Mouse (Mus musculus) stomach, embryonic 14.5 days (tissue): ENCODE results near the gene Ccdc159. TPM values are rescaled to one million over a fixed set of nuclear protein-coding genes. Genes with fewer than 3 reads are reported as not detected.

Source experiments
- ATAC-seq: fragments of 200-750 bp; cut with Nextera tagmentation; 2 replicates; pipeline ENCODE4 v1.8.0; 2017; ENCODE audit warnings: low read depth, moderate TSS enrichment; ENCODE audit not compliant: insufficient number of reproducible peaks, insufficient read depth, low FRiP score
- H3K27ac ChIP-seq: fragments of 300-500 bp; sonication (generic); 2 replicates; pipeline ENCODE4 v1.5.1; 2014; ENCODE audit warnings: mild to moderate bottlenecking, low read length, moderate library complexity, mixed read lengths
- H3K27me3 ChIP-seq: fragments of 300-500 bp; sonication (generic); 2 replicates; pipeline ENCODE4 v1.6.1; 2014; ENCODE audit warnings: low read length, control low read depth, mixed read lengths; ENCODE audit not compliant: control insufficient read depth, insufficient read depth
- H3K36me3 ChIP-seq: fragments of 300-500 bp; sonication (generic); 2 replicates; pipeline ENCODE4 v1.6.1; 2014; ENCODE audit warnings: mild to moderate bottlenecking, control low read depth, low read length, moderate library complexity, mixed read lengths; ENCODE audit not compliant: control insufficient read depth, insufficient read depth
- H3K4me1 ChIP-seq: fragments of 300-500 bp; sonication (generic); 2 replicates; pipeline ENCODE4 v1.6.1; 2014; ENCODE audit warnings: low read length, control low read depth, mixed read lengths; ENCODE audit not compliant: control insufficient read depth, insufficient read depth
- H3K4me2 ChIP-seq: fragments of 300-500 bp; sonication (generic); replicated peaks from 2 replicates; pipeline ENCODE4 v1.6.1; 2014; ENCODE audit warnings: low read depth, low read length, control low read depth
- H3K4me3 ChIP-seq: fragments of 300-500 bp; sonication (generic); 2 replicates; pipeline ENCODE4 v1.5.1; 2014; ENCODE audit warnings: low read depth, low read length, control low read depth
- H3K9ac ChIP-seq: fragments of 300-500 bp; sonication (generic); replicated peaks from 2 replicates; pipeline ENCODE4 v1.6.1; 2014; ENCODE audit warnings: low read depth, mild to moderate bottlenecking, control low read depth, low read length, moderate library complexity, mixed read lengths
- H3K9me3 ChIP-seq: fragments of 300-500 bp; sonication (generic); 2 replicates; pipeline ENCODE4 v1.6.1; 2016; ENCODE audit warnings: low read depth, low read length, control low read depth; ENCODE audit not compliant: control insufficient read depth
- WGBS: fragments of 180-500 bp; shearing (Covaris S2); extraction: QIAGEN DNeasy Blood & Tissue Kit; methylation state at CpG from one replicate; pipeline ENCODE4 v1.1.7; 2014; 5-methylcytosine and 5-hydroxymethylcytosine counted together
- polyA plus RNA-seq: library from polyadenylated mRNA; unstranded; fragments of >200 nt; fragmentation: Nextera tagmentation; extraction: Ambion mirVana; gene quantifications from 2 replicates; pipeline ENCODE4 v1.2.1, GENCODE M21; 2014

Gene Ccdc159
- polyA plus RNA-seq, 1 experiment from 2014 or later, result 6.3 TPM

DNA sequence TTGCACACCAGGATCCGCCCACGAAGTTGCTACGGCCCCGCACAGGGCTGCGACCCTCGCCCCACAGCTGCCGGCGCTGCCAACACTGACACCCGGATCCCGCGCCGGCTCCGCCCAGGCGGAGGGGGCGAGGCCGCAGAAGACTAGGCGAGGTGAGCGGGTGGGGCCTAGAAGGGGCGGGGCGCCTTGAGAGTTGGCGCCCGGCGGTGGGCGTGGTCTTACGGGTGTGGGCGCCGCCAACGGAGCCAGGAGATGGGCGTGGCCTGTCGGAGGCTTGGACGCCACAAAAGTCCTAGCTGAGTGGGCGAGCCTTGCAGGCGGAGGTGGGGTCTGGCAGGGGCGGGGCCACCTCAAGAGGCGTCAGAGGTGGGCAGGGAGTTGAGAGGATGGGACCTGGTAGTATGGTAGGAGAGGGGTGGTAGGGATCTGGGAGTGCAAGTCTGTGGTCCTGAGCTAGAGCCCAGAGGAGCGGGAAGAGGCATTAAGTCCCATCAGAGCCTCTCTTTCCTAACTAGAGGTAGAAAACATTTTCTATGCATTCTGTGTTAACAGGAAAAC is 9.2 kb upstream of the Ccdc159 start, which contains the start of gene Rab3d:
Gene Rab3d, minus strand, starts transcription at position 158 of the 558 bp plus-strand sequence.
- peak; percentile 94 for ATAC-seq
- peak within 1 kb of the TSS; percentile 64 for H3K9ac ChIP-seq
- under 1% methylated on average over 36 of the region's 36 CpGs for WGBS

DNA sequence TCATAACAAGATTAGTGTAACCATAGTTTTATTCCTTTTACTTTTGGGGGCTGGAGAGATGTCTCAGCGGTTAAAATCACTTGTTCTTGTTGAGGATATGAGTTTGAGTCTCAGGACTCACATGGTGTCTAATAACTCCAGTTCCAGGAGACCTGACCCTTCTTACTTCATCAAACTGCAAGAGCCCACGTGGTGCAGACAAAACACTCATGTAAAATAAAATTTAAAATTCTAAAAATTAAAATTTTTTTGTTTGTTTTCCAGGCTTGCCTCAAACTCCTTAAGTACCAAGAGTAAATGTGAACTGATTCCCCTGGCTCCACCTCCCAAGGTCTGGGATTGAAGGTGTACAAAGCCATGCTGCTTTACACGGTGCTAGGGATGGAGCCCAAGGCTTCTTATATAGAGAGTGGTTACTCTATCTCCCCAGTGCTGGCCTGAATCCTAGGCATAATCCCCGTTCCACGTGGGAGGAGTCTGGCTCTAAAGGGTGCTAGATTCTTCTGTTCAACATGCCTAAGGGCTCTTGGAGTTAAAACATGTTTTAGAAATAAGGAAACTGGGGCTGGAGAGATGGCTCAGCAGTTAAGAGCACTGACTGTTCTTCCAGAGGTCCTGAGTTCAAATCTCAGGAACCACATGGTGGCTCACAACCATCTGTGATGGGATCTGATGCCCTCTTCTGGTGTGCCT is 8.4 kb upstream of the Ccdc159 start:
- no peak overlapping the region for H3K9ac ChIP-seq
- H3K4me3 ChIP-seq, result peak overlapping the region; percentile 72
- H3K27ac ChIP-seq, result no peak overlapping the region
- H3K36me3 ChIP-seq, result no peaks in the 10 kb centered on the region
- H3K4me2 ChIP-seq, result peak overlapping the region; percentile 94
- H3K9me3 ChIP-seq, result no peaks in the 10 kb centered on the region
- no peak for ATAC-seq
- WGBS, result 23% methylated on average over 5 of the region's 5 CpGs
- H3K4me1 ChIP-seq, result peaks cover 10% of the 10 kb centered on the region; the same call in 1 of the 2 replicates
- H3K27me3 ChIP-seq, result no peaks in the 10 kb centered on the region

More for the DNA sequence above, 9.2 kb upstream of the Ccdc159 start, which contains the start of gene Rab3d:
- Histone ChIP-seq H3K36me3 (no peaks in the 10 kb centered on the region), H3K4me1 (peaks cover 7% of the 10 kb centered on the region; the same call in 1 of the 2 replicates), H3K4me2 (peak within 1 kb of the TSS; percentile 94), H3K27me3 (no peaks in the 10 kb centered on the region), H3K27ac (peak within 1 kb of the TSS; percentile 74), H3K9me3 (no peaks in the 10 kb centered on the region), H3K4me3 (peak within 1 kb of the TSS; percentile 72)

DNA sequence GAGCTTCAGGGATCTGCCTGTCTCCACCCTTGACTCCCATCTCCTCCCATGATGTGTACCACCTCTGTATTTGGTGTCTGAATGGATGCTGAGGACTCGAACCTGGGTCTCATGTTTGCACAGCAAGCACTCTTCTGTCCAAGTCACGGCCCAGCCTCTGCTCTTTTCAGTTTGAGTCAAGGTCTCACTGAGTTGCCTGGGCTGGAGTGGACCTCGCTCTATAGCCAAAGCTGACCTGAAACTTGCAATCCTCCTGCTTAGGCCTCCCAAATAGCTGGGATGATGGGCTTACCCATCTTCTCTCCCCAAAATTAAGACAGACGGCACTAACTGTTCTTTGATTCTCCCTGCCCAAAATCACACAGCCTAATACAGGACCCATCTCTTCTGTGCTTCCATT is 4.2 kb upstream of the Ccdc159 start:
- Histone ChIP-seq H3K4me2 (no peak overlapping the region), H3K4me3 (no peak overlapping the region), H3K9ac (no peak overlapping the region), H3K4me1 (peaks cover 15% of the 10 kb centered on the region; the same call in 1 of the 2 replicates), H3K36me3 (no peaks in the 10 kb centered on the region), H3K9me3 (no peaks in the 10 kb centered on the region), H3K27me3 (no peaks in the 10 kb centered on the region), H3K27ac (no peak overlapping the region)
- WGBS, result 88% methylated on average over 4 of the region's 4 CpGs
- no peak for ATAC-seq

DNA sequence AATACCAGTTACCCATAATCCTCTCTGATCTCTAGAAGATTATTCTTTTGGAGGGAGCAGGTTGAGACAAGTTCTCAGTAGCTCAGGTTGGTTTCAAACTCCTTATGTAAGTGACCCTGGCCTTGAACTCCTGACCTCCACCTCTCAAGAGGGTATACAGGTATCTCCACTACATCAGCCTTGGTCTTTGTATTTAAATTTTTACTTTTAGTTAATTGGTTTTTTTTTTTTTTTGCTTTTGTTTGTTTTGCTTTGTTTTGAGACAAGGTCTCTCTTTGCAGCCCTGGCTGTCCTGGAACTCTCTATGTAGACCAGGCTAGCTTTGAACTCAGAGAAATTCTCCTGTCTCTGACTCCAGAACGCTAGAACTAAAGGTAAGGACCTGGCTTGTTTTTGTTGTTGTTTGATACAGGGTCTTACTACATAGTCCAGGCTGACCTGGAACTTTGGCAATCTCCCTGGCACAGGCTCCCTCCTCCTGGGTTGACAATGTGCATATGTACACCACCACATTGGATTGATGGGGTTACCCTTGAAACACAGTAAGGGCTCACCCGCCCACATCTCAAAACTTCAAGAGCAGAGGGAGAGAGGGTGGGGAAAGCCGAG is 3.7 kb upstream of the Ccdc159 start:
- Histone ChIP-seq H3K4me1 (peaks cover 15% of the 10 kb centered on the region; the same call in 1 of the 2 replicates), H3K36me3 (no peaks in the 10 kb centered on the region), H3K4me2 (no peak overlapping the region), H3K27ac (peak overlapping the region; percentile 45), H3K27me3 (no peaks in the 10 kb centered on the region), H3K9ac (no peak overlapping the region), H3K9me3 (no peaks in the 10 kb centered on the region), H3K4me3 (no peak overlapping the region)
- WGBS, result 47% methylated on average over 3 of the region's 3 CpGs
- ATAC-seq, result no peak; the same call in 1 of the 2 replicates

DNA sequence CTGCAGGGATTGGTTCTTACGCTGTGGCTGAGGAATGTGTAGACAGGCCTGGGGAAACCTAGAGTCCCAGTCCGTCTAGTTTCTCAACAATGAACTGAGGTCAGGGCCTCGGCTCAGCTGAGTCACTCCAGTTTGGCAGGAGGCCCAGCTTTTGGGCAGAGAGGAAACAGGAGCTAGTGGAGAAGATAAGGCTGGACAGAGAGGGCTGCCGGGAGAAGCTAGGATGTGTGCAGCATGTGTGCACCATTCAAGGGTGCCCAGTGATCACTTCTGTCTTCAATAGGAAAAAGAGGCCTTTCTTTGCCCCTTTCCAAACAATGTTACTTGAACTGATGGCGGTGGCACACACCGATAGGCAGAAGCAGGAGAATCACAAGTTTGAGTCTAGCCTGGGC is 3.2 kb upstream of the Ccdc159 start:
- Histone ChIP-seq H3K4me1 (peaks cover 15% of the 10 kb centered on the region; the same call in 1 of the 2 replicates), H3K36me3 (no peaks in the 10 kb centered on the region)
- peak; percentile 68; the same call in 1 of the 2 replicates for ATAC-seq

DNA sequence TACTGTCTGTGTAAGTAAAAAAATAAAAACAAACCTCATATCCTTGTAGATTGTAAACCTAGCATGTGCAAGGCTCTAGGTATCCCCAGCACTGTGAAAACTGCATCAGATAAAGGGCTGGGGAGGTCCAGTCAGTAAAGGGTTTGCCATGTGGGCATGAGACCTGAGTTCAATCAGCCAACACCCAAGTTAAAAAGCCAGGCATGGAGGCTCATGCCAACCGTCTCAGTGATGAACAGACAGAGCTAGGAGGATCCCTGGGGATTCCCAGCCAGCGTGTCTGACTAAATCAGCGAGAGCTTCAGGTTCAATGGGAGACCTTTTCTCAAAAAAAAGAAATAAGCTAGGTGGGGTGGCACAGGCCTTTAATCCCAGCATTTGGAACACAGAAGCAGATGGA is 2.2 kb upstream of the Ccdc159 start:
- Histone ChIP-seq H3K9ac (no peak overlapping the region), H3K27me3 (no peaks in the 10 kb centered on the region), H3K27ac (no peak overlapping the region), H3K36me3 (no peaks in the 10 kb centered on the region), H3K9me3 (no peaks in the 10 kb centered on the region), H3K4me2 (no peak overlapping the region), H3K4me3 (no peak overlapping the region), H3K4me1 (peaks cover 15% of the 10 kb centered on the region; the same call in 1 of the 2 replicates)
- 96% methylated on average over 3 of the region's 3 CpGs for WGBS
- no peak for ATAC-seq

More for the DNA sequence above, 3.2 kb upstream of the Ccdc159 start:
- 40% methylated on average over 6 of the region's 6 CpGs for WGBS
- H3K4me3 ChIP-seq, result no peak overlapping the region
- H3K9me3 ChIP-seq, result no peaks in the 10 kb centered on the region
- H3K27ac ChIP-seq, result peak overlapping the region; percentile 45
- H3K9ac ChIP-seq, result no peak overlapping the region
- no peak overlapping the region for H3K4me2 ChIP-seq
- no peaks in the 10 kb centered on the region for H3K27me3 ChIP-seq

DNA sequence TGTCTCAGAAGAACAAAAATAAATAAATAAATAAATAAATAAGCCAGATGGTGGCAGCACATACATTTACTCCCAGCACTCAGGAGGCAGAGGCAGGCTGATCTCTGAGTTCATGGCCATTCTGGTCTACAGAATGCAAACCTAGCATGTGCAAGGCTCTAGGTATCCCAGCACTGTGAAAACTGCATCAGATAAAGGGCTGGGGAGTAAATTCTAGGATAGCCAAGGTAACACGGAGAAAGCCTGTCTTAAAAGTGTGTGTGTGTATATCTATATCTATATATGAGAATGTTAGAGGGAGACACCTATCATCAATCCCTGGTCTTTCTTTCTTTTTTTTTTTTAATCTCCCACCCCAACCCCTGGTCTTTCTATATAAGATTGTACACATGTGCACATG is 1.8 kb upstream of the Ccdc159 start:
- Histone ChIP-seq H3K36me3 (no peaks in the 10 kb centered on the region), H3K9me3 (no peaks in the 10 kb centered on the region), H3K9ac (no peak overlapping the region), H3K27ac (no peak overlapping the region), H3K4me2 (no peak overlapping the region), H3K4me3 (no peak overlapping the region), H3K4me1 (peaks cover 15% of the 10 kb centered on the region; the same call in 1 of the 2 replicates), H3K27me3 (no peaks in the 10 kb centered on the region)
- ATAC-seq, result no peak
- WGBS, result 94% methylated on average over 1 of the region's 1 CpGs

DNA sequence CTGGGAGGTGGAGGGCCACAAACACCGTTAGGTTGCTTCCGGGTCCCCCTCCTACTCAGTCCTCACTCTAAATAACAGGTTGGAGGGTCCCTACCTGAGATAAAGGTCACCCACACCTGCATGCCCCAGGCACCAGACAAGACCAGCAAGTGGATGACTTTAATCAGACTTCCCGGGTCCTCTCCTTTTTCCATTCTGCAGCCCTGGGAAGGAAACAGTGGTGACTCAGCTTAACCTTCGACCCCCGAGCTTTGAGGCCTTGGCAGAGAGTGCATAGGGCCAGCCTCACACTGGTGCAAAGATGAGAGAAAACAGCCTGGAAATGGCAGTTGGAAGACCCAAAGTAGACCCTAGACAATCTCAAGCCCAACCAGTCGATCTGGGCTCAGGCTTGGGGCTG is 1.1 kb upstream of the Ccdc159 start:
- Histone ChIP-seq H3K9me3 (no peaks in the 10 kb centered on the region), H3K4me1 (peaks cover 15% of the 10 kb centered on the region; the same call in 1 of the 2 replicates), H3K4me2 (peak overlapping the region; percentile 53), H3K4me3 (peak overlapping the region; percentile 40; the same call in 1 of the 2 replicates), H3K36me3 (no peaks in the 10 kb centered on the region), H3K27me3 (no peaks in the 10 kb centered on the region), H3K27ac (no peak overlapping the region), H3K9ac (peak overlapping the region; percentile 49; the same call in 1 of the 2 replicates)
- ATAC-seq, result no peak
- 74% methylated on average over 6 of the region's 6 CpGs for whole genome bisulfite sequencing
